Mouse (Mus musculus): ENCODE measurements around the gene BC025920. TPM values are rescaled to one million over a fixed set of nuclear protein-coding genes. Genes with fewer than 3 reads are reported as not detected.

Gene BC025920
- total and polyA plus RNA-seq, 2 experiments = 0.55 to 0.56 TPM

DNA sequence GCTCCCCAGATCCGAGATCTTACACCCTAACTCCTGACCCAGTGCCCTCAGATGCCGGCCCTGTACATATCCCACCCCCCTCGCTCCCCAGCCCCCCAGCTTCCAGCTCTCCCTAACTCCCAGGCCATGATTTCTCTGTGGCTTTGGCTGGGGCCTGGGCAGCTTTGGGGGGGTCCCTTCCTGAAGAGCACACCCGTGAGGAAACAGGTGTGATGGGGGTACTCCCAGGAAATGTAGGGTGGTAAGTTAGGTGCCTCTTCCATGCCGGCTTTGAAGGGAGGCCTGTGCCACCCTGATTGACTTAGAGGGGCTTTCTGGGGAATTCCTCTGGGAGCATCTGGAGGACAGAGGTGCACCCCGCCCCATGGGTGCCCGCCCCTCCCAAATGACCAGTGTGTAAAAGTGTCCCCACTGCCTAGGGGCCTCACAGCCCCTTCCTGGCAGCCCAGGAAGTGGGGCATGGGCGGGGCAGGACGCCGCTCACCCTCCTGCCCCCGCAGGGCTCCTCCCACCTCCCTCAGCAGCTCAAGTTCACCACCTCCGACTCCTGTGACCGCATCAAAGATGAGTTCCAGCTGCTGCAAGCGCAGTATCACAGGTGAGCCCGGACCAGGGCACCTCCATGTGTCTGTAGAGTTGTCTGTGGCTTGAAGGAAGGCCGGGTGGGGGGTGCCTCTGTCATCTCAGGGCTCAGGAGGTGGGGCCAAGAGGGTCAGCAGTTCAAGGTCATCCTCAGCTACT, 45.2 kb upstream of the BC025920 start:
- peak overlapping the region; percentile 97 for H3K4me3 ChIP-seq (ENCODE audit: insufficient read depth, low read depth, low read length)
- peak; percentile 73 for DNase-seq (ENCODE audit: extremely low read depth, low read depth, low spot score)
- H3K79me2 ChIP-seq (ENCODE audit: control insufficient read depth, insufficient read depth, low read length) = peaks cover 29% of the 10 kb centered on the region
- peaks cover 12% of the 10 kb centered on the region for H3K36me3 ChIP-seq (ENCODE audit: control insufficient read depth, insufficient read depth, low read length)
- H3K9ac ChIP-seq (ENCODE audit: low read depth, low read length) = peak overlapping the region; percentile 96
- H3K27ac ChIP-seq (replicated peaks; ENCODE audit: insufficient read depth, low read depth, low read length) = peak overlapping the region; percentile 99
- TF ChIP-seq CTCF (IDR thresholded peaks at IDR 0.05; ENCODE audit: low read depth, low read length) = no peak
- no peak for TF ChIP-seq POLR2A (IDR thresholded peaks at IDR 0.05; ENCODE audit: extremely low read depth, insufficient read depth, low read length)
- WGBS = 8% methylated on average over 16 of the region's 16 CpGs
- H3K4me1 ChIP-seq (ENCODE audit: control insufficient read depth, insufficient read depth, low read length) = peaks cover 24% of the 10 kb centered on the region
- H3K27me3 ChIP-seq (ENCODE audit: control insufficient read depth, insufficient read depth, low read length) = no peaks in the 10 kb centered on the region

DNA sequence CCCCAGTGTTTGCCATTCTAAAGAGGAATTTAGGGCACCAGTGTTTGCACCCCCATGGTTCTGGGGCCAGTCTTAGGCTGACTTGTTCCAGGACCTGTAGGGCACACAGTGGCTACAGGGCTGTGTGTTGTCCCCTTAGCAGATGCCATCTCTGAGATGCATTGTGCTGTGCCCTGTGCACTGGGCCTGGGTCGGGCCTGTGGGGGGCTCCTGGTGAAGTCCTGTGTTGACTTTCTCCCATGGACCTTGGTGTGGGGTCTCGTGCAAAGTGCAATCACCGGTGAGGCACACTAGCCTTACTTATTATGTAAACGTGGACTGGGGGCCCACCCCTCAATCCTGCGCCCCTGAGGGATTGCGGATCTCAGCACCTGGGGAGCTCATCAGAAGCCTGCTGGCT, 43.7 kb upstream of the BC025920 start:
- Histone ChIP-seq H3K36me3 (ENCODE audit: control insufficient read depth, insufficient read depth, low read length) (peaks cover 12% of the 10 kb centered on the region), H3K4me3 (ENCODE audit: insufficient read depth, low read depth, low read length) (no peak overlapping the region), H3K27me3 (ENCODE audit: control insufficient read depth, insufficient read depth, low read length) (no peaks in the 10 kb centered on the region), H3K27ac (replicated peaks; ENCODE audit: insufficient read depth, low read depth, low read length) (no peak overlapping the region), H3K9ac (ENCODE audit: low read depth, low read length) (no peak overlapping the region), H3K4me1 (ENCODE audit: control insufficient read depth, insufficient read depth, low read length) (peaks cover 24% of the 10 kb centered on the region), H3K79me2 (ENCODE audit: control insufficient read depth, insufficient read depth, low read length) (peaks cover 29% of the 10 kb centered on the region)
- no peak for DNase-seq (ENCODE audit: extremely low read depth, low read depth, low spot score)
- TF ChIP-seq CTCF (IDR thresholded peaks at IDR 0.05; ENCODE audit: low read depth, low read length) (no peak), POLR2A (IDR thresholded peaks at IDR 0.05; ENCODE audit: extremely low read depth, insufficient read depth, low read length) (no peak)
- 63% methylated on average over 6 of the region's 6 CpGs for WGBS

DNA sequence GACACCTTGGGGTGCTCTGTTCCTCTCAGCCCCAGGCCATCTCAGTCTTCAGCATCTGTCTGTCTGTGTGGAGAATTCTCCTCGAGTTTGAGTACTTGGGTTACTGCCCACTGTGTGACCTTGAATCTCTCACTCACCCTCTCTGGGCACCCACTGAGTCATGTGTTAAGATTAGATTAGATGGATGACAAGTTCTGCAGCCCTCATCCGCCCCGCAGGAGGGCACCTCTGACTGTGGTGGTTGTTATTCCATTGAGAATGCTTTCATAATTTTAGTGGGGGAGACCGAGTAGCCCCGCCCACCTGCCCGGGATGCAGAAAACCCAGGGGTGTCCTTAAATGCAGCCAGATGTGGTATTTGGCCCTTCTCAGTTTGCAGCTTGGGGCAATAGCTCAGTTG, 42.6 kb upstream of the BC025920 start:
- 40% methylated on average over 6 of the region's 6 CpGs for WGBS
- Histone ChIP-seq H3K9ac (ENCODE audit: low read depth, low read length) (no peak overlapping the region), H3K79me2 (ENCODE audit: control insufficient read depth, insufficient read depth, low read length) (peaks cover 29% of the 10 kb centered on the region), H3K36me3 (ENCODE audit: control insufficient read depth, insufficient read depth, low read length) (peaks cover 12% of the 10 kb centered on the region), H3K4me3 (ENCODE audit: insufficient read depth, low read depth, low read length) (no peak overlapping the region), H3K27ac (replicated peaks; ENCODE audit: insufficient read depth, low read depth, low read length) (peak overlapping the region; percentile 10; the same call in 1 of the 2 replicates), H3K27me3 (ENCODE audit: control insufficient read depth, insufficient read depth, low read length) (no peaks in the 10 kb centered on the region), H3K4me1 (ENCODE audit: control insufficient read depth, insufficient read depth, low read length) (peaks cover 24% of the 10 kb centered on the region)
- DNase-seq (ENCODE audit: extremely low read depth, low read depth, low spot score) = no peak
- no peak for TF ChIP-seq CTCF (IDR thresholded peaks at IDR 0.05; ENCODE audit: low read depth, low read length)
- TF ChIP-seq POLR2A (IDR thresholded peaks at IDR 0.05; ENCODE audit: extremely low read depth, insufficient read depth, low read length) = no peak

DNA sequence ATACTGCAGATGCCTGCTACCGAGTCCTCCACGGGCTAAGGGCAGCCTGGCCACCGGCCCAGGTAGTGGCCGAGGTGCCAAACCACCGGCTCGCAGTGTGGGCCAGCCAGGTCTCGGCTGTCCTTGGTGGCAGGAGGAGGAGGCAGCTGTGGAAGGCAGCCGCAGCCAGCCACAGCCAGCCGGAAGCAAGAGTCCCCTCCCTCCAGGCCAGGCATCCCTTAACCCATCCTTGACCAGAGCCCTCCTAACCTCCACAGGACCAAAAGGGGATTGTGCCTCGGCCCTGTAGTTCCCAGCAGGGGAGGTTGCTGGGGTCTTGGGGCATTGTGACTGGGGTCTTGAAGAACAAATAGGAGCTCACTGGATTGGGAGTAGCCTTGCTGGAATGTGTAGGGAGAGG, 41.9 kb upstream of the BC025920 start:
- no peaks in the 10 kb centered on the region for H3K27me3 ChIP-seq (ENCODE audit: control insufficient read depth, insufficient read depth, low read length)
- peaks cover 20% of the 10 kb centered on the region for H3K4me1 ChIP-seq (ENCODE audit: control insufficient read depth, insufficient read depth, low read length)
- H3K4me3 ChIP-seq (ENCODE audit: insufficient read depth, low read depth, low read length) = peak overlapping the region; percentile 13; the same call in 1 of the 2 replicates
- WGBS = 10% methylated on average over 10 of the region's 10 CpGs
- H3K36me3 ChIP-seq (ENCODE audit: control insufficient read depth, insufficient read depth, low read length) = peaks cover 12% of the 10 kb centered on the region
- TF ChIP-seq POLR2A (IDR thresholded peaks at IDR 0.05; ENCODE audit: extremely low read depth, insufficient read depth, low read length) = no peak
- no peak for TF ChIP-seq CTCF (IDR thresholded peaks at IDR 0.05; ENCODE audit: low read depth, low read length)
- peak; percentile 52 for DNase-seq (ENCODE audit: extremely low read depth, low read depth, low spot score)
- no peak overlapping the region; the same call in 1 of the 2 replicates for H3K9ac ChIP-seq (ENCODE audit: low read depth, low read length)
- H3K79me2 ChIP-seq (ENCODE audit: control insufficient read depth, insufficient read depth, low read length) = peaks cover 27% of the 10 kb centered on the region
- no peak overlapping the region for H3K27ac ChIP-seq (replicated peaks; ENCODE audit: insufficient read depth, low read depth, low read length)

DNA sequence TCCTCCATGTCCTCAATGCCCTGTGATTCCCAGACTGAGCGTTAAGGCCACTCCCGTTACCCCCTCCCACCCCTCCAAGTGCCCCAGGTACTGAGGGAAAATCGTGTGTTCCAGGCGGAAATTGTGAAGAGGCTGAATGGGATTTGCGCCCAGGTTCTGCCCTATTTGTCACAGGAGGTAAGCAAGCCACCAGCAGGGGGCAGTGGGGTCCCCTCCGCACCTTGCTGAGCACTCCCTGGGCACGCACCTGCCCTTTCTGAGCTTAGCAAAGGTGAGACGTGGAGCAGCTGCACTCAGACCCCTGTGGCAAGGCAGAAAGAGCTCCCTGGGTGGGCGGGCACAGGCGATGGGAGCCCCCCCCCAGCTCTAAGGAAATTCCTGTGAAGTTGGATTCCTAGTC, 41.3 kb upstream of the BC025920 start:
- TF ChIP-seq POLR2A (IDR thresholded peaks at IDR 0.05; ENCODE audit: extremely low read depth, insufficient read depth, low read length) (no peak), CTCF (IDR thresholded peaks at IDR 0.05; ENCODE audit: low read depth, low read length) (peak; percentile 75)
- Histone ChIP-seq H3K4me1 (ENCODE audit: control insufficient read depth, insufficient read depth, low read length) (peaks cover 20% of the 10 kb centered on the region), H3K79me2 (ENCODE audit: control insufficient read depth, insufficient read depth, low read length) (peaks cover 24% of the 10 kb centered on the region), H3K36me3 (ENCODE audit: control insufficient read depth, insufficient read depth, low read length) (peaks cover 12% of the 10 kb centered on the region), H3K4me3 (ENCODE audit: insufficient read depth, low read depth, low read length) (no peak overlapping the region), H3K27ac (replicated peaks; ENCODE audit: insufficient read depth, low read depth, low read length) (no peak overlapping the region), H3K9ac (ENCODE audit: low read depth, low read length) (no peak overlapping the region), H3K27me3 (ENCODE audit: control insufficient read depth, insufficient read depth, low read length) (no peaks in the 10 kb centered on the region)
- DNase-seq (ENCODE audit: extremely low read depth, low read depth, low spot score) = no peak
- 67% methylated on average over 10 of the region's 10 CpGs for WGBS

Data from liver, adult 2 months (tissue).